Mouse (Mus musculus) stomach, embryonic 16.5 days (tissue): Measurements from ENCODE around the gene Lin37. TPM values are rescaled to one million over a fixed set of nuclear protein-coding genes. Genes with fewer than 3 reads are reported as not detected.

Experiments
- ATAC-seq: fragments of 200-750 bp; cut with Nextera tagmentation; 2 replicates; pipeline ENCODE4 v1.8.0; 2017; ENCODE audit warnings: moderate number of reproducible peaks, moderate TSS enrichment; ENCODE audit not compliant: insufficient read depth, low FRiP score
- H3K27ac ChIP-seq: fragments of 300-500 bp; sonication (generic); 2 replicates; pipeline ENCODE4 v1.5.1; 2014; ENCODE audit warnings: low read length
- H3K27me3 ChIP-seq: fragments of 300-500 bp; sonication (generic); 2 replicates; pipeline ENCODE4 v1.6.1; 2014; ENCODE audit warnings: low read length, control low read depth, mixed read lengths; ENCODE audit not compliant: control insufficient read depth, insufficient read depth
- H3K36me3 ChIP-seq: fragments of 300-500 bp; sonication (generic); 2 replicates; pipeline ENCODE4 v1.6.1; 2014; ENCODE audit warnings: low read length; ENCODE audit not compliant: control insufficient read depth, insufficient read depth
- H3K4me1 ChIP-seq: fragments of 300-500 bp; sonication (generic); 2 replicates; pipeline ENCODE4 v1.6.1; 2014; ENCODE audit warnings: low read length, control low read depth, mixed read lengths; ENCODE audit not compliant: control insufficient read depth, insufficient read depth
- H3K4me2 ChIP-seq: fragments of 300-500 bp; sonication (generic); 2 replicates; pipeline ENCODE4 v1.6.1; 2014; ENCODE audit warnings: low read depth, low read length, mixed read lengths
- H3K4me3 ChIP-seq: fragments of 300-500 bp; sonication (generic); replicated peaks from 2 replicates; pipeline ENCODE4 v1.5.1; 2014; ENCODE audit warnings: mild to moderate bottlenecking, low read length
- H3K9ac ChIP-seq: fragments of 300-500 bp; sonication (generic); 2 replicates; pipeline ENCODE4 v1.6.1; 2014; ENCODE audit warnings: low read length
- H3K9me3 ChIP-seq: fragments of 300-500 bp; sonication (generic); replicated peaks from 2 replicates; pipeline ENCODE4 v1.6.1; 2016; ENCODE audit warnings: low read length, control low read depth; ENCODE audit not compliant: control insufficient read depth
- WGBS: fragments of 180-500 bp; shearing (Covaris S2); extraction: QIAGEN DNeasy Blood & Tissue Kit; methylation state at CpG from one replicate; pipeline ENCODE4 v1.1.7; 2014; 5-methylcytosine and 5-hydroxymethylcytosine counted together
- polyA plus RNA-seq: library from polyadenylated mRNA; unstranded; fragments of >200 nt; fragmentation: Nextera tagmentation; extraction: Ambion mirVana; gene quantifications from 2 replicates; pipeline ENCODE4 v1.2.1, GENCODE M21; 2015

Lin37 gene
- 53.8 and 58.5 TPM in 2 replicates for polyA plus RNA-seq

DNA sequence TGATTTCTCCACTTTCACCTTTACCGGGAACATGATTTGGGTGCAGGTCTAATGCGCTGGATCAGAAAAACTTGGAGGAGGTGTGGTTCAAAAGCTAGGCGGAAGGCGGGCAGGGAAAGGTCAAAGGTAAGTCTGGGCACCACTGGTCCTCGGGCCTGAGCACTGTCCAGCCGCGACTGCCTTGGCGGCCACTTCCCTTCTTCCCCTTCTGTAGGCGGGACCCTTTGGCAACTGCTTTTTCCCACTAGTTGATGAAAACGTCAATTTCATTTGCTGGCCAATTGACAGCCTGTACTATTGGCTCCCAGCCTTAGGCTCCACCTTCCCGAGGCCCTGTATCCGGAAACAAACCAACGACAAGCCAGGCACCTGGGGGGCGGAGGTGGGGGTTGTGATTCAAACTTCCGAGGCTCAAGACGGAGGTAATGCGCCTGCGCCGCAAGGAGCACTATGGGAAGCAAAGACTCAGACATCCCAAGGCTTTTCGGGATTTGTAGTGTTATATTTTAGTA is at the start of gene Lin37:
TSS of gene Lin37 (minus strand) at position 396 of the 512 bp plus-strand sequence.
- peak within 1 kb of the TSS; percentile 74 for H3K9ac ChIP-seq
- peak within 1 kb of the TSS; percentile 79 for H3K27ac ChIP-seq
- H3K27me3 ChIP-seq, result no peaks in the 10 kb centered on the region
- peak; percentile 88 for ATAC-seq
- peak within 1 kb of the TSS; percentile 60 for H3K4me3 ChIP-seq
- peaks cover 17% of the 10 kb centered on the region for H3K4me1 ChIP-seq
- no peaks in the 10 kb centered on the region for H3K9me3 ChIP-seq
- peak within 1 kb of the TSS; percentile 97 for H3K4me2 ChIP-seq
- H3K36me3 ChIP-seq, result peaks cover 8% of the 10 kb centered on the region; the same call in 1 of the 2 replicates
- WGBS, result under 1% methylated on average over 20 of the region's 20 CpGs

DNA sequence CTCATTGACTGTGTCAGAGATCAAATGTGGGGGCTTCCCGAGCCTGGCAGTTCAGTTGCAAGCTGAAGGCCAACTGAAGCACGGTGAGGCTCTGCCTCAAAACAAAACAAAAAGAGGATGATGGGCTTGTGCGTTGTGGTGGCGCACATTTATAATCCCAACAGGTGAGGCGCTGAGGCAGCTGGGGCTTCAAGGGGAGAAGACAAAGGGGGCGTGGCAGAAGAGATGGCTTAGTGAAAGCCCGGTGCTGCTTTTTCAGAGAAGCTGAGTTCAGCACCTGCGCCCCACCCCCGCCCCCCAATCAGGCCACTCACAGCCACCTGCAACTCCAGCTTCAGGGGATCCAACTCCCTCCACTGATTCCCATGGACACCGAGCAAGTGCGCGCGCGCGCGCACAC is 48.8 kb upstream of the Lin37 start:
- no peaks in the 10 kb centered on the region for H3K4me1 ChIP-seq
- no peak overlapping the region for H3K27ac ChIP-seq
- no peaks in the 10 kb centered on the region for H3K9me3 ChIP-seq
- WGBS, result 49% methylated on average over 16 of the region's 16 CpGs
- H3K9ac ChIP-seq, result no peak overlapping the region
- H3K36me3 ChIP-seq, result no peaks in the 10 kb centered on the region
- no peak for ATAC-seq
- no peaks in the 10 kb centered on the region for H3K27me3 ChIP-seq
- no peak overlapping the region for H3K4me3 ChIP-seq
- H3K4me2 ChIP-seq, result no peak overlapping the region

DNA sequence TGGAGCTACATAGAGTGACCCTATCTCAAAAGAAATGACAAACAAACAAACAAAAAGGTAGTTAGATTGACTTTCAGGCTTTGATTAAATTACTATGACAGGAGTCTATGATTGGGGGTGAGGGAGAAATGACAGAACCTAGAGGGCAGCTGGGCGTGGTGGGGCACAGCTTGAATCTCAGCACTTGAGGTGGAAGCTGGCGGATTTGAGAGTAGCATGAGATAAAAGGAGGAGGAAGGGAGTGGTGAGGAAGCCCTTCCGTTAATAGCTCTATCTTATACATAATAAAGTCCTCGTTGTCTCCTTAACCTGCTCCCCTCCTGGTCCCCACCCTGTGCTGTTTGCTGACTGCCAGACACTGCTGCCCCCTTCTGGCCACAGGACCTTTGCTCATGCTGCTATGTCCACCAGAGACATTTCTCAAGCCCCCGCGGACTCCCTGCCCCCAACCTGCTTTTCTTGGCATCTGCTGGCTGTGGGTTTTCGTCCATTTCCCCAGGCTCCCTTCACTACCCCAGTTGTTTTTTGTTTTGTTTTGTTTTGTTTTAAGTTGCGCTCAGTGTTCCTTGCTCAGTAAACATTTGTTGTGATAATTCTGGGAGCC is 48.2 kb upstream of the Lin37 start:
- Histone ChIP-seq H3K36me3 (no peaks in the 10 kb centered on the region), H3K4me1 (peaks cover 5% of the 10 kb centered on the region; the same call in 1 of the 2 replicates), H3K9ac (no peak overlapping the region), H3K9me3 (no peaks in the 10 kb centered on the region), H3K4me3 (no peak overlapping the region), H3K4me2 (no peak overlapping the region), H3K27ac (no peak overlapping the region), H3K27me3 (no peaks in the 10 kb centered on the region)
- WGBS, result 26% methylated on average over 8 of the region's 8 CpGs
- ATAC-seq, result peak; percentile 54; the same call in 1 of the 2 replicates

DNA sequence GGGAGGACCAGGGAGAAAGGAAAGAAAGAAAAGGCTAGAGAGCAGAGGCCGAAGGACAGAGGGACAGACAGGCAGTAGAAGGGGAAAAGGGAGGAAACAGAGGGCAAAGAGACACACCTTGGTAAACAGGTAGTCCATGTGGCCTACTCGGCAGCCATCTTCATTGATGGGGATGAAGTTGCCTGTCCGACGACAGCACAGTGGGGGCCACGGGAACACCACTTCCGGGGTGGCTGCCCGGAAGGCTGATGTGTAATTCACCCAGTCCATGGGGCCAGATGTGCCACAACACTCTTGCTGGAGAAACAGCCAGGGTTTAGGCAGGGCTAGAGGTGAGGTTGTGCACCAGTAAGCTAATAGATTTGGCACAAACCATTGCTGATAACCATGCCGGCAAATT is 45.3 kb upstream of the Lin37 start:
- 83% methylated on average over 8 of the region's 8 CpGs for WGBS

DNA sequence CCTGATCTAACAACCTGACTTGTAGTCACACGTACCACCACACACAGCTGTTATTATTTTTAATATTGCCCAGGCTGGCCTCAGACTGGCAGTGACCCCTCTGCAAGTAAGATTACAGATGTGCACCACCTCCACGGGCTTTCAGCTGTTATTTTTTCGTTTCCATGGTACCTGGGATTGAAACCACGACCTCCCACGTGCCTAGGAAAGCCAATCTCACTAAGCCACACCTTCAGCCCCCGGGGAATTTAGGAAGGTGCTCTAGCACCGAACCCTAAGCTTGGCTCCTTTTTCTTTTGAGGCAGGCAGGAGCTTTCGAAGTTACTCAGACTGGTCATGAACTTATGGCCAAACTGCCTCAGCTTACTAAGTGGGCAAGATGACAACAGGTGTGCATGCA is 44.8 kb upstream of the Lin37 start:
- H3K9ac ChIP-seq, result no peak overlapping the region
- H3K36me3 ChIP-seq, result no peaks in the 10 kb centered on the region
- WGBS, result 46% methylated on average over 8 of the region's 8 CpGs
- no peak overlapping the region for H3K4me3 ChIP-seq
- peaks cover 15% of the 10 kb centered on the region for H3K4me1 ChIP-seq
- ATAC-seq, result no peak
- no peaks in the 10 kb centered on the region for H3K9me3 ChIP-seq
- H3K27ac ChIP-seq, result no peak overlapping the region
- no peak overlapping the region for H3K4me2 ChIP-seq
- H3K27me3 ChIP-seq, result no peaks in the 10 kb centered on the region

More for the DNA sequence above, 45.3 kb upstream of the Lin37 start:
- no peaks in the 10 kb centered on the region for H3K36me3 ChIP-seq
- H3K4me2 ChIP-seq, result no peak overlapping the region
- no peak overlapping the region for H3K4me3 ChIP-seq
- H3K9me3 ChIP-seq, result no peaks in the 10 kb centered on the region
- H3K27ac ChIP-seq, result no peak overlapping the region
- H3K4me1 ChIP-seq, result peaks cover 15% of the 10 kb centered on the region
- H3K27me3 ChIP-seq, result no peaks in the 10 kb centered on the region
- H3K9ac ChIP-seq, result no peak overlapping the region
- ATAC-seq, result no peak

DNA sequence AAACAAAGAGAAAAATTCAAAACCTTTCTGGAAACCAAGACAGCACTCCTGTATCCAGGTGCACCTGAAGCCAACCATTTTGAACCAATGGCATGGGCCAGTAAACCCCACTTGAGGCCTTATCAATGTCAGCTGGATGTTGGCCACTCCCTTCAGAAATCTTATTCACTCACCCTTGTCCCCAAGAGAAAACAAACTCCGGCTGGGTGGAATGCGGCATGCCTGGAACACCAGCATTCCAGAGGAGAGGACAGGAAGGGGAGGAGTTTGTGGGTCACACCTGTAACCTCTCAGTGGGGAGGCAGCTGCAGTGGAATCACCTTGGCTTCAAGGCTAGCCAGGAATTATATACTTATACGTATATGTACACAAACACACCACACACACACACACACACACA is 42.9 kb upstream of the Lin37 start:
- Histone ChIP-seq H3K36me3 (no peaks in the 10 kb centered on the region), H3K27ac (peak overlapping the region; percentile 79; the same call in 1 of the 2 replicates), H3K9me3 (no peaks in the 10 kb centered on the region), H3K27me3 (no peaks in the 10 kb centered on the region), H3K4me2 (no peak overlapping the region), H3K9ac (no peak overlapping the region), H3K4me1 (peaks cover 15% of the 10 kb centered on the region), H3K4me3 (no peak overlapping the region)
- peak; percentile 70 for ATAC-seq
- 22% methylated on average over 3 of the region's 3 CpGs for WGBS

DNA sequence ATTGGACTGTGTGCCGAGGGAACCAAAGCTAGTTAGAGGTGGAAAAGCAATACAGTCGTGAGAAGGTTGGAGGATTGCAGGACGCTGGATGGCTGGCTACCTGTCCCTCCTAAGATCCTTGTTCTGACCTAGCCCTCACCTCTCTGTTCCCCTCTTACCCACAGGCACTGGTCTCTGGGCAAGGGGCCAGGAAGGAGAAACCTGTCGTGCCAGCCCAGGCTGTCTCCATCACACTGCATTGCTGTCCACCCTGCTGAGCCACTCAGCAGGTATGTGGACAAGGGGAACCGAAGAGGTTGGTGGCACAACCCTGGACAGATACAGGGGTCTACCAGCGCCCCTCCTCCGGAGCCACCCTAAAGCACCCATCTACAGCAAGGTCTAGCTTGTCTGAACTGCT is 41.0 kb upstream of the Lin37 start:
- H3K9me3 ChIP-seq, result no peaks in the 10 kb centered on the region
- no peaks in the 10 kb centered on the region for H3K27me3 ChIP-seq
- 50% methylated on average over 7 of the region's 7 CpGs for WGBS
- peak overlapping the region; percentile 90 for H3K27ac ChIP-seq
- peaks cover 15% of the 10 kb centered on the region for H3K4me1 ChIP-seq
- no peak overlapping the region for H3K4me3 ChIP-seq
- ATAC-seq, result peak; percentile 38; the same call in 1 of the 2 replicates
- H3K36me3 ChIP-seq, result no peaks in the 10 kb centered on the region
- H3K9ac ChIP-seq, result peak overlapping the region; percentile 44; the same call in 1 of the 2 replicates
- H3K4me2 ChIP-seq, result peak overlapping the region; percentile 30

DNA sequence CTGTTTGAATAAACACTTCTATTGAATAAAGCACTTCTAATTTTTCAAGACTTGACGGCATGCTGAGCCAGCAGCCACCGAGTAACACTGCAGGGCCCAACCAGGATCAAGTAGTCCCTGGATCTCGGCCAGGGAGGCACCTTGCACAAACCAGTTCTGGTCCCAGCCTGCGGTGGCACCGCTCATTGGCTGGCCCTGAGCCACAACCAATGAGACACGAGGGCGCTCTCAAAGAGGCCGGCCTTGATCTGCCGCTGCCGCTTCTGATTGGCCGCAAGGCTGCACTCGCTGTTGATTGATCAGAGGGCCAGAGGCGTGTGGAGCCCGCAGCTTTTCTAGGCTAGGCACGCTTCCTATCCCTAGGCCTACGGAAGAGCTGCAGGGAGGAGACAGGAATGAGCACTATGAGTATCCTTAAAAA is 40.3 kb upstream of the Lin37 start:
- peak overlapping the region; percentile 44; the same call in 1 of the 2 replicates for H3K9ac ChIP-seq
- WGBS, result under 1% methylated on average over 16 of the region's 16 CpGs
- peak overlapping the region; percentile 90 for H3K27ac ChIP-seq
- no peaks in the 10 kb centered on the region for H3K9me3 ChIP-seq
- peak; percentile 94 for ATAC-seq
- no peaks in the 10 kb centered on the region for H3K27me3 ChIP-seq
- no peaks in the 10 kb centered on the region for H3K36me3 ChIP-seq
- peaks cover 15% of the 10 kb centered on the region for H3K4me1 ChIP-seq
- no peak overlapping the region for H3K4me3 ChIP-seq
- peak overlapping the region; percentile 30 for H3K4me2 ChIP-seq

DNA sequence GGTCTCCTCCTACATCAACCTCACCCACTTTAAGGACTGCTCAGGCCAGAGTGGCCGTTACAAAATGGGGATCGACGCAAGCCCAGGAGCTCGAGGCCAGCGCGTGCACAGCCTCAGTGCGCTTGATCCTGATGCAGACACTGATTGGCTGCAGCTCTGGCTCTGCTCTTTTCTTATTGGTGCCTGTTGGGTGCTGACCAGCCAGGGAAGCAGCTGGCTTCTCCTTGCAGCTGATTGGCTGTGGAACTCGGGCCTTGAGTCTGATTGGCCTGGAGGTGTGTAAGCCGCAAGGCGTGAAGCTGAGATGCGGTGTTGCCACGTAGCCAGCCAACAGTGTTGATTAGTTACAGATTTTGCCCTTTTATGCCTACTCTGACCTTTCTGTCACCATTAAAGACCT is 39.1 kb upstream of the Lin37 start, which contains the start of gene Zbtb32:
TSS of gene Zbtb32 (minus strand) at position 124 of the 400 bp plus-strand sequence.
- H3K4me2 ChIP-seq, result peak within 1 kb of the TSS; percentile 16
- H3K4me3 ChIP-seq, result no peak within 1 kb of the TSS
- peaks cover 15% of the 10 kb centered on the region for H3K4me1 ChIP-seq
- no peaks in the 10 kb centered on the region for H3K9me3 ChIP-seq
- no peak for ATAC-seq
- WGBS, result 92% methylated on average over 12 of the region's 12 CpGs
- no peaks in the 10 kb centered on the region for H3K36me3 ChIP-seq
- no peaks in the 10 kb centered on the region for H3K27me3 ChIP-seq
- no peak within 1 kb of the TSS for H3K9ac ChIP-seq
- peak within 1 kb of the TSS; percentile 85 for H3K27ac ChIP-seq
